Mouse (Mus musculus): ENCODE measurements at regions not wholly inside any gene's neighbourhood (a gene's known extent, or its start where the extent isn't known, plus 50 kb on each side); places are given as distances from the start of the nearest gene placed in this dataset.
A peak's percentile ranks its signal among the peaks of the same experiment; 100 is the strongest.

GRCm38 (mm10) chr15:97188545-97188944 lies 58.4 kb upstream of the Pced1b start:
- DNase-seq (ENCODE audit: low spot score), result no peak

DNA sequence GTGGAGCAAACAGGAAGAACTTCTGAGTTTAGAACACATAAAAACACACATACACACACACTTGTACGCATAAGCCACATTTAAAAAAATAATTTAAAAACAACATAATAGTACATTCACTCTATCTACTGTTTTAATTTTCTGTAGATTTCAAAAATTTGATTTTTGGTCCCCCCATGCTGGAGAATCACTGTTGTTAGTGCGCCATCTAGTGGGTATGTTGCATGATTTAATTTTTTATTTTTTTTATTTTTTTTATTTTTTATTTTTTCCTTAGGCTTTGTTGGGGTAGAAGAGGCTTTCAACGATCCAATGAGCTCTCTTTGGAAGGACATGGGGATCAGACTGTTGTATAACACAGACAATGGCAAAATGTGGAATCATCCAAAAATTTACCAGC lies 59.1 kb upstream of the Pced1b start:
- DNase-seq (ENCODE audit: low spot score), result peak; percentile 70

DNA sequence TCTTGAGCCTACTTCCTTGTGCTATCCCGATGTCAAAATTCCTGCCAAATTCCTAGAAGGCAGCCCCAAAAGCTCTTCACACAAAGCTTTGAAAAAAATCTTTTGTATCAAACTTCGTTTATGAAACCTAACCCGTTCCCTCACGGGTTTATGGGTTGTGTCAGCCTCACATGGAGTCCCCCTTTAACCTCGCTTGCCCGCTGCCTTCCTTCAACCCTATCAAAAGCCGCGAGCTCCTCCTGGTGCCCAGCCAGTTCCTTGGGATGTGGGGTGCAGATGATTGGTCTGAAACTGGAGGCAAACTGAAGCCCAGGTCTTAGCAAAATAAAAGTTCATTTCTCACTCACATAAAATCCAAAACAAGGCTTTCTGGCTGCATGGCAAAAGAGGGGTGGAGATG lies 60.9 kb upstream of the Pced1b start:
- DNase-seq (ENCODE audit: low spot score), result no peak

DNA sequence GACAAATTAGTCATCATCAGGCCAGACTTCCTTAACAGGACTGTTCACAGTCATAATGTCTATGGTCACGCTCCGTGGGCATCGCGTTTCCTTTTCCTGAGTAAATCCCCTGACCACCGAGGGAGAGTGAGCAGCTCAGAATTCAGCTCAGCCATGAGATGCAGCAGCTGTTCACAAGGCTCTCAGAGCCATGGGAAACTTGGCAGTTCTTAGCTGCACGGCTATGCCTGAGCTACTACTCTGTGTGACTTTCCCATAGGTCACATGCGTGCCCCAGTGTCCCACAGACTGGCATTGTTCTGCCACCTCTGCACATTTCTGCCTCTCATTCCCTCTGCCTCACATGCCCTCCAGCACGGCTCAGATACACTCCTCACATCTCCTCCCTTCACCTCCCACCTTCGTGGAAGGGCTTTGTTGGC lies 64.3 kb upstream of the Pced1b start:
- no peak for DNase-seq (ENCODE audit: low spot score)

GRCm38 (mm10) chr15:97180970-97181669 lies 65.8 kb upstream of the Pced1b start:
- DNase-seq (ENCODE audit: low spot score), result no peak

DNA sequence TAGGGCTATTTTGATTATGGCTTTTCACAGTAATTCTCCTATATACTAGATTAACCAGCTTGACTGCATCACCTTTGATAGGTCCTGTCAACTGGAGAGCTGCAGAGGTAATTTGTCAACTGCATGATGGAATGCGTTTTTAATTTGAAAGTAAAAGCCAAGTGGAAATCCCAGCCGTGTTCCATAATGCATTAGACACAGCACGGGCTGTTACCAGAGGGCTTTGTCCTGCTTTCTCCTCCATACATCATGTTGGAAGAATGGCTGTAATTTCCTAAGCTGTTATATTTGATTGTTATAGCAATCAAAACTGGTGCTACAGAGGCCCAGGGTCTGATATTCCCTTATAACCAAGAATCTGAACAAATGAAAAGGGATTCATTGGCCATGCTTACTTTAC lies 68.6 kb upstream of the Pced1b start:
- no peak for DNase-seq (ENCODE audit: low spot score)

DNA sequence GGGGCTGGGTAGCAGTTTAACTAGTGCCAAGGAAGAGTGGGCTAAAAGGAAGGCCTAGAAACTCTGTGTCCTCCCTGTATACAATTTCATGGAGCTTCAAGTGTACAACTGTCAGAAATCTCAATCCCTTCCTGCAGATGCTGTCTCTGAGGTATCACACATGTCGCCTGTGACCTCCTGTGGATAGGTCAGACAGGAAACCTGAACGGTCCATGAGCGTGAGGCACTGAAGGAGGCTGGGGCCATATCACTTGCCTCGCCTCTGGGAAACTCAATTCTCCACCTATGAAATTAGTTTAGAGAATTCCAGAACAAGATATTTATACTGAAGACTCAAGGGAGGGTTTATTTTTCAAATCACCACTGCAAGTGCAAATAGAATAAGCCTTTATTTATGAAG lies 69.1 kb upstream of the Pced1b start:
- no peak for DNase-seq (ENCODE audit: low spot score)

DNA sequence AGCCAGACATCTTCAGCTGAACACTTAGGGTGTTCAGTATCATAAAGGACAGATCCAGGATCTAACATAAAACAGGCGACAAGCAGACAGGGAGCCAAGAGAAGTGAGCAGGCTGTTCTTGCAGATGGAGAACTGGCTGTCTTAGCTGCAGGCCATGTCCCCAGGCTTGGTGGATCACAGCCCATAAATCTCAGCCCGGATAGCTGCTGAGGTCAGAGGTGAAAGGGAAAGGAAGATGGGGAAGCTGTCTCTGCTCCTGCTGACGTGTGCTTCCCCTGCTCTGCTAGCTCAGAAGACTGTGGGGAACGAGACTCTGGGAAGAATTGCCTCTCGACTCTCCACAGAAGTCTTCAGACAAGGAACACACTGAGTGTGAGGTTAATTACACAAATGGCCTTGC lies 71.9 kb upstream of the Pced1b start:
- DNase-seq (ENCODE audit: low spot score), result no peak

DNA sequence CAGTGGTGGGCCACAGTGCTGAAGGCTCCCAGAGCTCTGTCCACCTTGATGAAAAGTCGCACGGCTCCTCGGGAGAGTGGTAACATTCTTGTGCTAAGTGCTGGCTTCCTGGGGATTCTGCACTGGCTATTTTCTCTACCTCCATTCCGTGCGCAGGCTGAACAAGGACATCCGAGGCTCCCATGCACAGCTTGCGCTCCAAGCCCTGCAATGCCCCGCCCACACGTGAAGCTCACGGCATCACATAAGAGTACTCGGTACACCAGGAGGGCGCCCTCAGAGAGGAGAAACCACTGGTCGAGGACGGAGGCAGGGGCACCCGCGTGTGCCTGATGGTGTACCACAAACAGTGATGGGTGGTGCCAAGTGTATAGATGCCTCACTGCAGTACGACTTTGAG lies 73.7 kb upstream of the Pced1b start:
- no peak for DNase-seq (ENCODE audit: low spot score)

GRCm38 (mm10) chr15:97170074-97170473 lies 76.8 kb upstream of the Pced1b start:
- no peak for DNase-seq (ENCODE audit: low spot score)

DNA sequence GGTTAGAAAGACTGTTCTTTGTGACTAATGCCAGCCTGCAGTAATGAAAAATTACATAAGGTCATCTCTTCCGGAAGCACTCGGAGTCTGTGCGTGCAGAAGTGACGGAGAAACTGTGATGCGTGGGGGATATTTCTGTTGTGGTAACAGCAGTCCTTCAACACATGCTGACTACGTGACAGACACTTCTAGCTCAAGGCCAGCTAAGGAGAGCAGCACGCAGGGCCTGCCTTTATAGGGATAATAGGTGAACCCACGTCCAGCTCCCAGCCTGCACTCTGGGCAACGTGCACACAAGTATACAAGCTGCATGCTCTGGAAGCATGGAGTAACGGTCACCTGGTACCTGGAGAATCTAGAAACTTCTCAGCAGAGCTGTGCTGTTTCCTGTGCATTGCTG lies 77.5 kb upstream of the Pced1b start:
- DNase-seq (ENCODE audit: low spot score), result no peak

DNA sequence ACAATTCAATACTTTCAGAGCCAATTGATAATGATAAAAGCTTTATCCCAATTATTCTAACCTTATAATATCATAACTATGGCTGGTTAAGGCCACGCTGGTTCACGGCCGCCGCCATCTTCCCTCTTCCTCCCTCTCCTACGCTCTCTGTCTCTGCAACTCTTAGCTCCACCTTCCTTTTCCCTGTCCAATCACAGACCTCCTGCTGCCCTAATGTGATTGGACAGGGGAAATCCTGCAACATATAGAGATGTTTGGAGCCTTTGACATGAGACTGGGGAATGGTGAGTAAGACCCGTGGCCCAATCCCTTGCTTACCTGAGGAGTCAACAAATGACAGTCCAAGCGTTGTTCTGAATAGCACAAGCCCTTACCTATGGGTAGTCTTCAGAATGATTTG lies 79.8 kb upstream of the Pced1b start:
- DNase-seq (ENCODE audit: low spot score), result no peak

- DNase-seq (ENCODE audit: low spot score), result no peak
Observed at GRCm38 (mm10) chr15:97164616-97165015, 82.3 kb upstream of the Pced1b start.

DNA sequence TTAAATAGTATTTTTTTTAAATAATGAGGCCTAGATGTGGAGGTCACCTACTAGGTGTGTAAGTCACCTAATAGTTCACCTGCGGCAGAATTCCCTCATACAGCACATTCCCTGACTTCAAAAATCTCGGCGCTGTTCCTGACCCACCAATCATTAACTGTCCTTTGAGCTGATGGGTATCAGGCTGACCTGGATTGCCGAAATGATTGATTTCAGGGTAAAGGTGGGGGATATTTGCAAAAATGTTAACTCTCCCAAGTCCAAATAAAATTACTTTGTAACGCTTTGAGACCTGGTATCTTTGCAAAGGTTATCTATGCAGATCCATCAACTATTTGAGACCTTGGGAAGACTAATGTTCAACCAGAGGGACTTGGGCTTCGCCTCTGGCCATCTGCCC lies 82.9 kb upstream of the Pced1b start:
- no peak for DNase-seq (ENCODE audit: low spot score)

DNA sequence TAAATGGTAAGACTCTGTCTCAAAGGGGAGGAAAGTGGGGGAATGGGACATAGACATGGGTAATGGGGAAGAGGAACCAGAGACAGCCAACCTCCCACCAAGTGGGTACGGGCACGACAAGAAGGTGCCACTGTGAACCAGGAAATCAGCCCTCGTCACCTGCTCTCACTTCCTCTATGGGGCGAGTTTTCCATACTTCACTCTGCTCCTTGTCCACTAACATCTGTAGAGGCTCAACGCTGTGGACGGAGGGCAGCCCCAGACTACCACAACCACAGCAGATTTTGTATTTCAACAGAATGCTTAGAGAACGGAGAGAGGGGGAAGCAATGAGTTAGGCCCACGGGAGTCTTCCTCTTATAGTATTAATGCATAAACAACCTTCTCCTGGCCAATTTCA lies 83.8 kb upstream of the Pced1b start:
- DNase-seq (ENCODE audit: low spot score), result no peak

DNA sequence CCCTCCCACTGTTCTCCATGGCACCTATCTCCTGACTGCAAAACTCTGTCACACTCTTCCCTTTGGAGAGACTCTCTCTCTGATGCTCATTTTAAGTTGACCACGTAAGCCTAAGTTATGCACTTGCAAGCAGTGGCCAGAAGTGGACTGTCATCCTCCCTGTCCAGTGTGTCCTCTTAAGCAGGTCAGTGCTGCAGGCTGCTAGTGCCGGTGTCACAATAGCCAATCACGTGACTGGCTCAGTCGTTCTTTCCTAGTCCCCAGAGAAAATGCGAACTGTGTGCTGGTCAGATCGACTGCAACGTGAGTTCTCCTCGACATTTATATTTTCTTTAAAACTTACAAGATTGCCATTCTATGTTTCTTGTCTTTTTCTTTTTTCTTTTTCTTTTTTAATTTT lies 84.6 kb upstream of the Pced1b start:
- DNase-seq (ENCODE audit: low spot score), result no peak

DNA sequence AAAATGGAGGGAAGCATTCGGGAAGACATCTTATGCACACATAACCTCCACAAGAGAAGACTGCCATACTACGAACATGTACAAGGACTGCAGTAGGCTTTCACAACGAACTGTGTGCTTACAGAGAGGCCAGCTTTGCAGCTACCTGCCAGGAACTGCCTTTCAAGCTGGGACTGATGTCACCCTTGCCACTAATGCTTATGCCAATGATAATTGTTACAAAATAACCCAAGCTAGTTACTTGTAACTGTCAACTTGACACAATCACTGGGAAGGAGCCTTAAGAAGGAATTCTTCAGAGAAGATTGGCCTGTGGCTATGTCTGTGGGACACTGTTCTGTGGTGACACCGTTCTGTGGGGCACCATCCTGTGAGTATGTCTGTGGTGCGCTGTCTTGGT lies 85.4 kb upstream of the Pced1b start:
- DNase-seq (ENCODE audit: low spot score), result no peak

DNA sequence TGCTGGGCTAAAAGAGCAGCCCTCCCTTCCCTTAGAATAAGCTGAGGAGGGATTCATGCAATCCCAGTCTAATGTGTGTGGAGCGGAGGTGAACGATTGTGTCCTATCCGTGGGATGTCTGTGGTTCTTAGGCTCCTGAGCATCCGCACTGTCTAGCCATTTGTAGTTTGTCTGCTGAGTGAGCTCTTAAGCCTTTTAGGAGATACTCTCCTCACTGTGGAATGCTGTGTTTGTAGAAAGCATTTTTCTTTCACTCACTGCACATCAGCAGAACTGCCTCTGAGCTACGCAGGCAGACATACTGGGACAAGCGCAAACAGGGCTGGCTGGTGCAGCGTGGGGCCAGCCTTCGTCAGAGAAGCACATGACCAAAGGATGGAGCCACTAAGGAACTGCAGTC lies 94.6 kb upstream of the Pced1b start:
- DNase-seq (ENCODE audit: low spot score), result peak; percentile 50

- DNase-seq (ENCODE audit: low spot score), result peak; percentile 53
Observed at GRCm38 (mm10) chr15:97151793-97152192, 95.1 kb upstream of the Pced1b start.

- DNase-seq (ENCODE audit: low spot score), result no peak
Observed at GRCm38 (mm10) chr15:97150983-97151735, 95.4 kb upstream of the Slc38a4 start.

- peak; percentile 51 for DNase-seq (ENCODE audit: low spot score)
Observed at GRCm38 (mm10) chr15:97141958-97142357, 86.2 kb upstream of the Slc38a4 start.

DNA sequence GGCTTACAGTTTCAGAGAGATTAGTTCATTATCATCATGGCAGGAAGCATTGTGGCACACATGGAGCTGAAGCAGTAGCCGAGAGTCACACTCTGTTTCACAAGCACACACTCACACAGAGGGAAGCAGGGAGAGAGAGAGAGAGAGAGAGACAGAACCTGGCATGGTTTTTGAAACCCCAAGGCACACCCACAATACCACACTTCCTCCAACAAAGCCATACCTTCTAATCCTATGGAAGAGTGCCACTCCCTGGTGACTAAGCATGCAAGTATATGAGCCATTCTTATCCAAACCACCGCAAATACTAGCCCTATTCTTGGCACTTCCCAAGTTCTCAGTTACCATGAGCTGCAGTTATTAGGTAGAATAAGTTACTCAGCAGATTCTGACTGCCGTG lies 82.5 kb upstream of the Slc38a4 start:
- no peak for DNase-seq (ENCODE audit: low spot score)

GRCm38 (mm10) chr15:97135291-97135690 lies 79.5 kb upstream of the Slc38a4 start:
- DNase-seq (ENCODE audit: low spot score), result peak; percentile 87

DNA sequence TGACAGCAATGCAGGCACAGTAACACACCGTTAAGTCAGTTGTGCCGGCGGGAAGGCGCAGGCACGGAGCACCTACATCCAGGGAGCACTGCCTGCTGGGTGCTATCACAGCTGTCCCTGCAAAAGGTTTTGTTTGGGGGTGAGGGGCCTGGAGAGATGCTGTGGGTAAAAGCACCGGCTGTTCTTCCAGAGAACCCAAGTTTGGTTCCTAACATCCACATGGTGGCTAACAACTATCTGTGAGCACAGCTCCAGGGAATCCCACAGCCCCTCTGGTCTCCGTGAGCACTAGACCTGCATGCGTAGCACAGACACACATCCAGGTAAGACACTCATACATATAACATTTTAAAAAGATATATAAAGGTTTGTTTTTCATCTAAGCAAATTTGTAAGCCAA lies 72.0 kb upstream of the Slc38a4 start:
- no peak for DNase-seq (ENCODE audit: low spot score)

All from retina, embryonic 14.5 days (tissue).